Mouse (Mus musculus): ENCODE measurements around the gene Efcab9.

DNA sequence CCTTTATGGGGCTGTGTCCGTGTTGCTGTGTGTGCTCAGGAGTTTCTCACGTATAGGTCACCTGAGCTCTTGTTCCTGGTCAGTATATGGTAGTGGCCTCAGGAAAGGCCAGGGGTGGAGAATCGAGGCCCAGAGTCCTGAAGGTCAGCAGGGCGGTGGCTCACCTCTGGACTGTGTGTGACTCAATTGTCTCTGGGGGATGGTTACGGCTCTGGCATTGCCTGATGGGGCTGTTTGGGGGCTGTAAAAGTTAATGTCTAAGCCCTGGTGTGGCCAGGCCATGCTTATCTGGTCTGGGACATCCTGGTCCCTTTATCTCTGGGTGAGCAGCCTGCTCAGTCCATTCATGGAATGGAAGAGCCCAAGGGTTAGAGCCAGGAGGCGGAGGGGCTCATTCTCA is 34.3 kb upstream of the Efcab9 start:
- TF ChIP-seq CTCF (conservative IDR thresholded peaks at IDR 0.05; ENCODE audit: low read length), result no peak
- TF ChIP-seq POU5F1 (IDR thresholded peaks at IDR 0.05; ENCODE audit: borderline replicate concordance, low read length), result no peak
